Mouse (Mus musculus) mouse trophoblast stem cell (cell line): ENCODE results near the gene Lgals12.

Experiments
- in situ Hi-C, 2 experiments: fragments of 300-500 bp; cut with MseI, MboI; formaldehyde crosslinking; loops; 2 replicates in 1 of 2; 3 replicates in 1 of 2; pipeline ENCODE4 v1.15.1; 2025

Gene Lgals12

DNA sequence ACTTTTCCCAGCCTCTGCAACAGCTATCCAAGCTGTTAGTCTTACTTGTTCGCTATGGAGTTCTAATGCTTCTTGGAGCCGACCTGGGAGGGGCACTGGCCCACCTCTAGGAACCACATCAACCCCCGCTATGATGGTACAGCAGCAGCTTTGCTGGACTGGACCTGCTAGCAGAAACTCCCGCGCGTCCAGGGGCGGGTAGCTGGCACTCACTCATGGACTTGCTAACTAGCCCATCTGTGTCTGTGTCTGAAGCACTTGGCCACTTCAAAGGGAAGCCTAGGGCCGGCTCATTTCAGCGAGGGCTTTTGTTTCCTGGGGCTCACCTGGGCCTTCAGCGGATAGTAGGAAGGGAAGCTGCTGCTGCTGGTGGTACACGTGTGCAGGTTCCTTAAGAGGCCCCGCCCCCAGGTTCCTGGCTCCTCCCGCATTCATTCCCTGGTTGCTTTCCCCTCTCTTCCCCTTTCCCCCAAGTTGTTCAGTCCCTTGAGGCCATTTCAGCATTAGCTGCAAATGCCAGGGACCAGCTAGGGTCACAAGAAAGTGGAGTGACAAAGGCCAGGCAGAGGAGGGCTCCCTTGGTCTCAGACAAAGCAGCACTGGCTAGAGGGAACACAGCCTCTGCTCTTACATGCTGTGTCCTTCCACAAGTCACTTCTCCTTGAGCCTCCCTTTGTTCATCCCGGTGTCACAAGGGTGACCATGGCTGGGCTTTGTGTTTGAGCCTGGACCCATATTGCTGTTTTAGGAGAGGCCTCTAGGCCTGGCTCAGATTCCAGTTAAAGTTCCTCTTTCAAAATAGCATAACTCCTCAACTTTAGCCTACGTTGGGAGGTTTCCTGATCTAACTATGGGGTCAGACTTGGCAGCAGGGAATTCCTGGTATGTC lies at the start of gene Lgals12:
Gene Lgals12, minus strand, starts transcription at position 393 of the 889 bp plus-strand sequence.
- in situ Hi-C loops = no loop called here

DNA sequence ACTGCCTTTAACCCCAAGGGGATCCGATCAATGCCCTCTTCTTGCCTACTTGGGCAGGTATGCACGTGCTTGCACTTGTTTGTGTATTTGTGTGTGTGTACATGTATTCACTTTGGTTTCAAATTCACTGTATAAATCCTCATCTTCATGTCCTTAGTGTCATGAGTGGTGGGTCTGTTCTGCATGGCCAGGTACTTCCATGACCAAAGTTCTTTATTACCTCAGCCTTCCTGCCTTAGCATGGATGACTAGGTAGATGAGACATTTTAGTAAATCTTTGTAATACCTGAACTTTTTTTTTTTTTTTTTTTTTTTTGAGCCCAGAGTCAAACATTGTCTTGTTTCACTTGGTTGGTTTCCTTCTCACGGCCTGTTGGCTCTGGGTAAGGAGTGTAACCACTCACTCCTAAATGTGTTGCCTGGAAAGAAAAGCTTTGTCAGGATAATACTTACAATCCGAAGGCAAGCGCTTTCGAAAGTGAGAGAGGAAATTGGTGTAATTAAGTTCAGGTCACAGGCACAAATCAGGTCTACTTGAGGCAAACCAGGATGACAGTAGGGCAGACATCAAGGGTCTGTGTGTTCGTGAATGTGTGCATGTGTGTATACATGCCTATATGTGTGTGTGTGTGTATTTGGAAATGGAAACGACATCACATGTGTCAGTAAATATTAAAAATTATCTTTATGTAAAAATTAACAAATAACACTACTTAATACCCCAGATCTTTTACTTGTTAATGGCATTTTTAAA lies 42.1 kb upstream of the Lgals12 start:
- in situ Hi-C loops = no loop called here

DNA sequence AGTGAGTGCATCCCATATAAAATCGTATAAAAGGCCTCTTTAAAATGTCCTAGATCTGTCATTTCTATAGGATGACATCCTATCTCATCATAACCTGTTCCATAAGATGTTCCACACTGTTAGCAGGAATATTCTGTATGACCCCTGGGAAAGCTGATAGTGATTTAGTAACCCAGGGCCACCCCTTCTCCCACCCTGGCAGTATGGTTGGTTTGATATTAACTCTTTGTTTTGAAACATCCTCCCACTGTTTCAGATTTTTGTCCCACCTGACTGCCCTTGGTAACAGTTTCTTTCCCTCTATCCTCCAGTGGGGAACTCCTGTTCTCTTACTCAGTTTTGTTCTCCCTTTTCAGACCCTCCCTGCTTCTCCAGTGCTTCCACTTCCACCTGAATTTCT lies 26.8 kb upstream of the Lgals12 start:
- in situ Hi-C loops = no loop called here

DNA sequence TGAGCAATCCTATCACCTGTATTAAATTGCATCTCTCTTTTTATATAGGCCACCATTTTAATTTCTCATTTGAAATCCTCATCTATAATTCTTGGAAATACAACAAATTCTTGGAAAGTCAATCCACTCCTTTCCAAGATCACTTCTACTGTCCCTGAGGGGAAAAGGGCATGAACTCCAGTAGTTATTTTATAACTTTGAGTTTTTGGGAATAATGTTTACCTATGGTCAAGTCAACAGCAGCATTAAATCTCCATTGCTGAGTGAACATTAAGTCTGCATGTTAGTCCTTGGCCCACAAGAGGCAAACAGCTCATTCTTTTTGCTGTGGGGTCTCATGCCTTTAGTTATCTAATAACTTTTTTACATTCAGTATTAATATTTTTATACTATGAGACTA lies 26.0 kb upstream of the Lgals12 start:
- in situ Hi-C loops = no loop called here

DNA sequence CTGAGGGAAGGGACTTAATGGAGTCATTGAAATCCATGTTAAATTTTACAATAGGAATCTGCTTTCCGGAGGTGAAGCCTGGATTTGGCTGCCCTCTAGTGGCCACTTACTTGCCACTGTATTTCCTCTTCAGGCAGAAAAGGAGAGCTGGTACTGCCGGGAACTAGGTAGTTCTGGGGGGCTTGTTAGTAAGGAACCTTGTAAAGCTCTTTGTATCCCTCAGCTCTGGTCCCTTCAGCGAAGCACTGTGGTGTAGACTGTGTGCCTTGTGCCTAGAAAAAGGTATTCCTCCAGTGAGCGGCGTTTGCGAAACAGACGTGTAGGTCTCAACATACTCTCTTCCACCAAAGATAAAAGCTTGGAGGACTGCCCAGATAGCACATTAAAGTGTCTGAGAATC lies 10.7 kb upstream of the Lgals12 start:
- in situ Hi-C loops = no loop called here

DNA sequence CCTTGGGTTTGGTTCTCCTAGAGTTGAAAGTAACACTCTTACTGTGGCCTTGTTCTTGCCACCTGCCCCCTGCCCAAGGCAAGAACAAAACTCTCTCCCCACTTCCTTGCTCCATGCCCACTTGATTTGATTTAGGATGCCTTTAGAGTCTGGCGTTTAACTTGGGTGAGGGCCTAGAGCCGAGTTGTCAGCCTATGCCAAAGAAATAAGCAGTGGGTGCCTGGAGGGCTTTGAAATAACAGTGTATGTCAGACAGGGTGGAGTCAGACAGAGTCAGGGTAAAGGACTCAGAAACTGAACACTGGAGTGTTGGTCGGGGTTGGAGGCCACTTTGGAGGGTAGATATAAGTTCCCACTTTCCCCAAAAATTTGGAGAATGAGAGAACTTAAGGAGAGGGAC lies 10.1 kb upstream of the Lgals12 start:
- in situ Hi-C loops = no loop called here

DNA sequence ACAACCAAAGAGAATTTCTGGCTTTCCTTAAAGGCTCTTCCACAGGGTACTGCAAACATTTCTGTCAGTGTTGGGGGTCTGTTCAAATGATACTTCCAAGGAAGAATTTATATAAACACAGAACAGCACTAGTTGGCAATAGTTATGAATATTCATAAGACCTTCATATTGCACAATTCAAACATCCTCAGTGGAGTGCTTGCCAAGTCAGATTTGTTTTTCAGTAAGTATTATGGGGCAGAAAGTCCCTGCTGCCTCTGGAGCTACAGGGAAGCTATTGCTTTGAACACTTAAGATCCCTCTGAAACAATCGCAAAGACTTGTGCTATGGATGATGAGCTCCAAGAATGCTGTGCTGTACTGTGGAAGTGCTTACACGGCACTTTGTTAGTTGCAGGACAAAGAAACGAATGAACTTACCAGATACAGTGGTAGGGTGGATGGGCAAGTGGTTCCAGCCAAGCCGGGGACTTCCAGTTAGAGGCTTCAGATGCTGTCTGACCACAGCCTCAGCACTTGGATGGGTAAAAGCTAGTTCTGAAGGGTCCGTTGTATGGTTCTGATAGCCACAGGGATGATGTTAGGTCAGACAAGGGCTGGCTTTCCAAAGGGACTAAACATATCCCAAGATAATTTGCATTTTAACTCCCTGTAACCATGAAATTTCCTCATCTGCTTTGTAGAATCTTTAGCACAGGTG lies 9.4 kb upstream of the Lgals12 start:
- in situ Hi-C loops = no loop called here

DNA sequence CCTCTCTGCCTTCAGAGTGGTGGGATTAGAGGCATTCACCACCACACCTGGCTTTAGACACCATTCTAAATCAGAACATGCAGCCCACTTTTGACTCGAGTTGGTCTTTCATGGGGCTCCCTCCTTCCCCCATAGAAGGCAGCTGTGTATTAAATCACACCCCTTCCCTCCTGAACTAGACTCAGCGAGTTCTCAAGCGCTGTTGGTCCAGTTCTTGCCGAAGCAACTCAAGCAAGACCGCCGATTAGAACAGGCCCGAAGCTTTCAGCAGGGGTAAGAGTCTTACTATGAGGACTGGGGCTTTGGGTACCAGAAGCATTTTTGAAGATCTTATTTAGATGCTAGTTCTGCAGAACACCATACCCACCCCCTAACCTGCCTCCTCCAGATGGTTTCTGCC lies 6.2 kb upstream of the Lgals12 start:
- in situ Hi-C loops = no loop called here

DNA sequence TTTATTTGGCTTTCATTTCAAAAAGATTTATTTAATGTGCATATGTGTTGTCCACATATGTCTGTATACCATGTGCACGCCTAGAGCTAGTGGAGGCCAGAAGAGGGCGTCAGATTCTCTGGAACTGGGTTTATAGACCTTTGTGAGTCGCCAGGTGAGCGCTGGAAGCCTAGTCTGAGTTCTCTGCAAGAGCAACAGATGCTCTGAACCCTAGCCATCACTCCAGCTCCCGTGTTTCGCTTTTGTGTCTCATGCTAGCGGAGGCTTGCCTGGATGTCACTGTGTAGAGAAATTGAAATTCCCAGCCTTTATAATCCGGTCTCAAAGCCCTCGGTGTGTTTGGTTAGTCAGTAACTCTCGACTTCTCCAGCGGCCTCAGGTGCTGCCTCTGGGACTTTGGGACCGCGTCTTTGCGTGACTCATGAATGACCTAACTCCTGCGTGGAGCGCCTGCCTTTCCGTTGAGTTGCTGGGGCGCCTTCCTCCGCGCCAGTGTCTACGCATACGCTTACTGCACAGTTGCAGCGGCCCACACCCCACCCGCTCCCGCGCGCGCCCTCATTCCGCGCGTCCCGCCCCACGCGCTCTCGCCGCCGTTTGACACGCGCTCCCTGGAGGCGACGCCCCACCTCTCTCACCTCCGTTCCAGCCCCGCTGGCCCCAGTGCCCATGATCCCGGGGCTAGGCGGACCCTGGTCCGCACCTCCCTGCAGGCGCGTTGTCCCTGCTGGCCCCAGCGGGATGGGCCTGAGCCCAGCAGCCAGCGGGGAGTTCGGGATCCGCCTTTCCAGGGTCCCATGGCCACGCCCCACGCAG lies 5.2 kb upstream of the Lgals12 start, which contains the start of gene Hrasls5:
Gene Hrasls5, plus strand, starts transcription at position 600 of the 816 bp plus-strand sequence.
- in situ Hi-C loops = no loop called here

DNA sequence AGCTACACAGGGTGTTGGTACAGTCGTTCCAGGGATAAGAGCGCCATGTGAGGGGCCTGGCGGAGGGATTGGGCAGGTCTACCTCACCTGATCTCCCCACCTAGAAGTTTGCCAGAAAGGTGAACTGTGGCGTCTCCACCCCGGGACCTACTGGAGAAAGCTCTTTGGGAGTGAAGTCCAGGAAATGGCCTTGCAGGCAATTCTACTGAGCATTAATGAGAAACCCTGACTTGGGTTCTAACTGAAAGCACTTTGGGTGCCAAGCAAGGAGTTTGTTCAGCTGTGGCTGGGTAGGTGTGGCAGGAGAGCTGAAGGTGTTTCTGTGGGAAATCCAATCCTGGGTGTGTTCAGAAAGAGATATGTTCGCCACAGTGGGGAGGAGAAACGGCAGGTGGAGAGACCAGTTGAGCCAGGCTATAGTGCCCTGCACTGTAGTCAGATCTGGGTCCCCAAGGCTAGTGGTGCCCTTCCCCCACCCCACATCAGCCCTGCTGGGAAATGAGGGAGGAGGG lies 753 bp upstream of the Lgals12 start:
- in situ Hi-C loops = no loop called here

DNA sequence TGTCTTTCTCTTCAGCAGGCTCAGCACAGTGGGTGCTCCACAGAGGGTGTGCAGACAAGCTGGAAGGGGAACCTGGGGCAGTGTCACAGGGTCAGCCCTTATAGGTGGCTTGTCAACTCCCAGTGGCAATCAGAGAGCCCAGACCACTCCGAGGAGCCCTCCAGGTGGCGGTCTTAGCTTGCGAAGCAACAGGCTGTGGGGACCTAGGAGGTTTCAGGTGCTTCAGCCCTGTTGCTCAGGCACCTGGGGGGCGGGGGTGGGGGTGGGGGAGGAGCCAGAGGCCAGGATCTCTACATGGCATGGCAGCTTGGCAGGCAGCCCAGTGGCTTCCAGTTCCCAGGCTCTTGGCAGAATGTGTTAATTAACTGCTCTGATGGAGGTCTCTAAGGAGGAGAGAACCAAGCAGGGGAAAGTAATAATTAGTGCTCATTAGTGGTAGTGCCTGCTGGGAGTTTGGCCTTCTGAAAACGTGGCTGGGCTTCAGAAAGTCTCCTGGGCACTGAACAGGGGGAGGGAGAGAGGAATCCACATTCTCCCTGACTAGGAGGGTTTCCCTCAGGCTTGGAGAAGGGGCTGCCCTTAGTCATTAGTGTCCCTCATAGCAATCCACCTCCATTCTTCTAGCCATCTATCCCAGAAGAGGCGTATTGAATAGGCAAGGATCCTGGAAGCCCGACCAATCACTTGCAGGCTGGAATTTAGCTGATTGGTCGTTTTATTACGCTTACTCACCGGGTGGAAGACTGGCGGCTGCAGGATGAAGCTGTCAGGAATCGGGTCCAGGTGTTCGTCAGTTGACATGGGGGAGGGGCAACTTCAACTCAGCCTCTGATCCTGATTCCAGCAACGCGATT lies 836 bp downstream of the Lgals12 start:
- in situ Hi-C loops = no loop called here

DNA sequence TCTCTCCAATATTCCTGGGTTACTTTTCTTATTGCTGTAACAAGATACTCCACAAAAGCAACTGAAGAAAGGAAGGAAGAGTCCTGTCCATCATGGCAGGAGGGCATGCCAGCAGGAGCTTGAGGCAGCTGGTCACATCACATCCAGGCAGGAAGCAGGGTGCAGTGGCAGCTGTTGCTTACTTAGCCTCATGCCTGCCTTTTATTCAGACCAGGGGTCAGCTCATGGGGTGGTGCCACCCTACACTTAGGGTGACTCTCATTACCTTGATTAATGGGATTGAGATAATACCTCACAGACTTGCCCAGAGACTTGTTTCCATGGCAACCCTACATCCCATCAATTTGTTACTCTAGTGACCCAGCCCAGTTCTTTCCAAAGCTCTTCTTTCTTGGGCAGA lies 2.0 kb downstream of the Lgals12 start:
- in situ Hi-C loops = no loop called here

DNA sequence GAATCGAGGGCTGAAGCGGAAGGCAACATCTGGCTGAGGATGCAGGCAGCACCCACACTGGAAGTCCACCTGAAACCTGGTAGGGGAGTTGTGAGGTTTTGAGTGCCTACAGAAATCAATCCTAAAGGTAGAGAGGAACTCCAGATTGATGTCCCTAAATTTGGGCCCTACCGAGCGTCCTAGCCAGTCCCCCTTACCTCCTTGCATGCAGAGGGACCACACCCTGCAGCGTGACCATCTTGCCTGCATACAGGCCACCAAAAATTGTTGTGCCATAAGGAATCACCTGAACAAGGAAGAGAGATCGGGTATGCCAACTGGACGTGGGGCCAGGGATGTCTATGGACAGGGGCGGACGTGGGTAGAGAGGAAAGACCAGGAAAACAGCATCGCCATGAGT lies 2.9 kb downstream of the Lgals12 start:
- in situ Hi-C loops = no loop called here

DNA sequence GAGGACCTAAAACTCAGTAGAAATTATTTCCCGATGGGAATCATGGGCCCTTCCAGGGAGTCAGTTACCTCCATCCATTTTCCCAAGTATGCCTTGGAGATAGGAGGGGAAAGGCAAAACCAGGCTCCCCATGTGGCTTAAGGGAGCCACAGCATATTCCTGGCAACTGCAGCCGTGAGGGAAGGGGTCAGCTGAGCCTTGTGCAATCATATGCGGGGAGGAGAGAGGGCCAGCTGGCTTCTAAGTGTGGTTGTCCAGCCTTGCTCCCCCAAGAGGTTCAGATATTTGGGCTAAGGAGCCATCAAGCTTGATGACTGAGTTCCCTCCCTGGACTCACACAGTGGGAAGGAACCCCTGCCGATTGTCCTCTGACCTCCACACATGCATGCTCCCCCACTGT lies 5.4 kb downstream of the Lgals12 start:
- in situ Hi-C loops = no loop called here

DNA sequence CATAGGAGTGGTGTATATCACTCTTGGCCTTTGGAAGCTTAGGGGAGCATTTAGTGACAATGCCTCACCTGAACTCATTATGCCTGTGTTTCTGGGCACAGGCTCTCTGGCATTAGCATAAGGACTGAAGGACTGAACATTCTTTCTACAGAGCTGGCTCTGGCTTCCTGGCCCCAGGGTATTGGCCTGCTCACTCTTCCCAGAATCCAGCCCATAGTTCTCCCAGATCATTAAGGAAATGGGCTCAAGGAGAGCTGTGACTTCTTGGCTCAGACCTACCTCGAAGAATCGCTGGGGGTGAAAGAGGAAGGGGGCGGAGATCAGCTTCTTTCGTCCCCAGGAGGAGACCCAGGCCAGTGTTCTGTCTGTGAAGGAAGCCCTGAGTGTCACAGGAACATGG lies 8.5 kb downstream of the Lgals12 start:
- in situ Hi-C loops = loop anchor here in 1 of 2 experiments (5.0 kb wide), 1 partner anchor 71 kb away; no protein-coding TSS in a partner anchor

DNA sequence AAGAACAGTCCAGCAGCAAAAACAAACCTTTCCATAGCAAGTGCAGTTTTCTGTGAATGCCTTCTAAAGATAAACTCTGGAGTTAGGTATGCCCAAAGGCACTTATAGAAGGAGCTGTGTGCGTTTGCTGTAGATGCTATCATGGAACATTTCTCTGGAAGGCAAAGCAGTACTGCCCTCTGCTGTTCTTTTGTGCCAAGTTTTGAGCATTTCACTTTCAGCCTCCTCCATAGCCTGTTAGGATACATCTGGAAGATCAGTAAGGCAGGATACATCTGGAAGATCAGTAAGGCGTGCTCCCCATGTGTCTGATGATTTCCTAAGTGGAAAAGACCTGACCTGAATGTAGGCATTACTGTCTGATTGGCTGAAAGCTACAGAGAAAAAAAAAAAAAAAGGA lies 11.5 kb downstream of the Lgals12 start:
- in situ Hi-C loops = loop anchor here in 1 of 2 experiments (5.0 kb wide), 1 partner anchor 68 kb away; no protein-coding TSS in a partner anchor

DNA sequence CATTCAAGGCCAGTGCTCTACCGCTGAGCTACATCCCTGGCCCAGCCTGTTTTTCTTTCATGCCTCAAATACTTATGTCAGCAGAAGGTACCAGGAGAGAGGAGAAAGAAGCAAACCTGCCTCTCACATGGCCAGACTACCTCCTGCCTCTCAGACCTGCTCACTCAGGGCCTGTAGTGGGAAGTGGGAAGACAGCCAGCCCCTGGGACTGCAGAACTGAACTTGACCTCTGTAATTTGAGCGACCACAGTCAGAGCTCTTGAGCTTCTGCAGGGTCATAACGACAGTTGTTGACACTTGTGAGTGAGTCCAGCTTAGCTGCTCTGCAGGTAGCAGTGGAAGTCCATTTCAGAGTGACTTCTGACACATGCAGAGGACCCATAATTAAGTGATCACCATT lies 15.0 kb downstream of the Lgals12 start:
- in situ Hi-C loops = loop anchor here in 1 of 2 experiments (5.0 kb wide), 1 partner anchor 65 kb away; no protein-coding TSS in a partner anchor

DNA sequence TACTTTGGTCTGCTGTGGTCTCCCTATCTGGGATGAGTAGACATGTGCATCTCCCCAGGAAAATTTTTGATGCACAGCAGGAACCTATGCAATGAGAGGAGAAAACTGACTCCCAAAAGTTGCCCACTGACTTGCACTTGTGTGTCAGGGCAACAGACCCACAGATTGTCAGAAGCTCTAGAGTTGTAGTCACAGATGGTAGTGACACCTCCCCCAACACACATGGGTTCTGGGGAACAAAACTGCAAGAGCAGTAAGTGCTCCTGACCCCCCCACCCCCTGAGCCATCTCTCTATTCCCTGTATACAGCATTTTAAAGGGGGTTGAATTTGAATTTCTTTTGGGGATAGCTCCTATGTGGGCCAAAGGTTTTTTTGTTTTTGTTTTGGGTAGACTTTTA lies 16.2 kb downstream of the Lgals12 start:
- in situ Hi-C loops = loop anchor here in 1 of 2 experiments (5.0 kb wide), 1 partner anchor 63 kb away; no protein-coding TSS in a partner anchor

DNA sequence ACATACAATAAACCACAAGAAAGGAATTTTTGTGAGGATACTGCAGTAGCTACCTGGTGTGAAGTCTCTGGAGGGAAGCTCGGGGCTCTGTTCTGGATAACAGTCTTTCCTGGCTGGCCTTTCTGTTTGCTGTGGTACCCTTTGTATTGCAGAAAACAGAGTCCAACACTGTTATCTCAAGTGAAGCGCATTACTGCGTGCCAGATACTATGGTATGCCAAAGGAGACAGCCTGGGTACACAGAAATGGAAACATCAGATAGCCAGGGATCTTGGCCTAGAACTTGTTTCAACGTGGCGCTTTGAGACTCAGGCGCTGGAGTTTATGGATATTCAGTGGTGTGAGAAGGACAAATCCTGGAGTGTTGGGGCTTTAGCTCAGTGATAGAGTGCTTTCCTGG lies 21.2 kb downstream of the Lgals12 start:
- in situ Hi-C loops = no loop called here

DNA sequence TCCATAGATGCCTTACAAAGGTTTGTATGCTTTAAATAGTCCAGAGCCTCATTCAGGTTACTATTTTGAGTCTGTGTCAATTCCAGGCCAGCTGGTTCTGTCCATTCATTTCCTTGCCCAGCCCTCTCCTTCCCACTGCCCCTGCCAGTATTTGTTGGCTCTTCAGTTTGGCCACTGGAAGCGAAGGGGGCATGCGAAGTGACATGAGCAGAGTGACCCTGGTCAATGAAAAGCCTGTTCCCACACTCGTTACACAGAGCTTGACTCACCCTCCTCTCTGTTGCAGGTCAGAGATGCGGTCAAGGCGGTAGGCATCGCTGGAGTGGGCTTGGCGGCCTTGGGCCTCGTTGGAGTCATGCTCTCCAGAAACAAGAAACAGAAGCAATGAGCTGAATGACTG lies 21.7 kb downstream of the Lgals12 start:
- in situ Hi-C loops = no loop called here
